Mouse (Mus musculus): ENCODE data around the gene Exoc4.

DNA sequence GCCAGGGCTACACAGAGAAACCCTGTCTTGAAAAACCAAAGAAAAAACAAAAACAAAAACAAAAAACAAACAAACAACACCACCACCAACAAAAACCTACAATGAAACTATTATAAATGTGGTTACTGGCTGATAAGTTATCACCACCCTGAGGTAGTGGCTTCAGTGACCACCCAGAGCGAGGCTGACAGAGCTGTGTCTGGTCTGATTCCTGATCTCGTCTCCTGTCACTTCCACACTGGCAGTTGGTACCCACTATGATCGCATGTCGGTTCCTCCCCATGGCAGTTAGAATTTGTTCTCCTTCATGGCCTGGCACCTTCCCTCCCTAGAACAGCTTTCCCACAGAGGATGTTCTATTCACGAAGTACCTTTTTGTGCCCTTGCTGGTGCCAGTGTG, 11.0 kb downstream of the Exoc4 start:
- no peak for TF ChIP-seq CTCF (IDR thresholded peaks at IDR 0.05; ENCODE audit: borderline replicate concordance, insufficient read depth, low read depth, low read length)
- TF ChIP-seq POLR2A (IDR thresholded peaks at IDR 0.05; ENCODE audit: borderline replicate concordance, insufficient read depth, low read length), result no peak
